Mouse (Mus musculus): Measurements from ENCODE around the gene Psap.

The Psap gene

DNA sequence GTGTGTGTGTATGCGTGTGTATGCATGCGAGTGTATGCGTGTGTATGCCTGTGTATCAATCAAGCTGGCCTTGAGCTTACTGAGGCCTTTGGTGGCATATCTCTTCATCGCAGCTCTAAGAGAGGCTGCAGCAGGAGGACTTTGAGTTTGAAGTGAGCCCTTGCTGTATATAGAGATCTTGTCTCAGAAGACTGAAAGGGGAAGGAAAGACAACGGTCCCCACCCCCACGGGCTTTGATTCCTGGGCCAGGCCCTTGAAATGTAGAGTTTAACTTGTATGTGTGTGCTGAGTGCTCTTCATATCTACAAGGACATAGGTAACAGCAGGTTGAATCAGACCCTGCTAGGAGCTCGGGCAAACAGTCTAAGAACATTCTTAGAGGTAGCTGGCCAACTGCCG is 11.8 kb downstream of the Psap start:
- no peak for DNase-seq (ENCODE audit: low read depth)

GRCm38 (mm10) chr10:60290026-60290738 is 12.8 kb downstream of the Psap start:
- DNase-seq (ENCODE audit: low read depth), result no peak

GRCm38 (mm10) chr10:60290739-60291110 is 13.3 kb downstream of the Psap start:
- DNase-seq (ENCODE audit: low read depth), result no peak

DNA sequence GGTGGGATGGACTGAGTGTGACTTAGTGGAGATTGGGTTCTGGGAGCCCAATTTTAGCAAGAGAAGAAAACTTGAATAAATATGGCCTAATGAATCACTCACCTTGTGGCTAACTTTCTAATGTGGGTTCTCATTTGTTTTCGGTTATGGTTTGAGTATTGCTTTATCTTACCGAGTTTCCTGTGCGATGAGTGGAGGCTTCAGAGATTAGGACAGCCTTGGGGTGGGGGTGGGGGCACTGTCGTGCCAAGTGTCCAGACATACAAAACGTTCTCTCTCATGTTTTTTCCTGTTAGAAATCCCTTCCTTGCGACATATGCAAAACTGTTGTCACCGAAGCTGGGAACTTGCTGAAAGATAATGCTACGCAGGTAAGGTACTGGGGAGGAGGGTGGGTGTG is 14.8 kb downstream of the Psap start:
- no peak for DNase-seq (ENCODE audit: low read depth)

DNA sequence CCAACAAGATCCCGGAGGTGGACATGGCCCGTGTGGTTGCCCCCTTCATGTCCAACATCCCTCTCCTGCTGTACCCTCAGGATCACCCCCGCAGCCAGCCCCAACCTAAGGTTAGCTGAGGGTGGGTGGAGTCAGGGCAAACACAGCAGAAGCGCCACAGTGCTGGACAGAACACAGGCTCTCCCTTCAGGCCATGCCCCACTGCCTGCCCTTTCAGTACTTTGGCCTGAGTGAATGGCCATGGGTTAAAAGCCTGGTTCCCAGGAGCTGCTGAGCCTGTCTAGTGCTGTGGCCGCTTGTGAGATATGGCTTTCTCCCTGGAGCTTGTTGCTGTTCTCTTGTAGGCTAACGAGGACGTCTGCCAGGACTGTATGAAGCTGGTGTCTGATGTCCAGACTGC is 17.2 kb downstream of the Psap start:
- DNase-seq (ENCODE audit: low read depth), result no peak

DNA sequence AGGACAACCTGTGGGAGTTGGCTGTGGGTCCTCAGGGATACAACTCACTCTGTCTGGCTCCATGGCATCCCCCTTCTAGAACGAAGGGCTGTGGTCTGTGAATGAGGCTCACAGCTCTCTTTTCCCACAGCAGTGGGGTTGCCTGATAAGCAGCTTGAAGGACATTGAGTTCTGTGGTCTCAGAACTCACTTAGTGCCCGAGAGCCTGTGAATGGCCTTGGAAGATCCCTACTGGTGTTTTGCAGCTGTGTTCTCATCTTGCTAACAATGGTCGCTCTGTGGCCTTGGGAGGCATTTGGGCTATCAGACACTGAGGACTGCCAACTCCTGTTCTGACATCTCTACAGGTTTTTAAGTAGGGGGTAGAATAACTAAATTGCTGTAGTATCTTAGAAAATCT is 17.9 kb downstream of the Psap start:
- DNase-seq (ENCODE audit: low read depth), result no peak

DNA sequence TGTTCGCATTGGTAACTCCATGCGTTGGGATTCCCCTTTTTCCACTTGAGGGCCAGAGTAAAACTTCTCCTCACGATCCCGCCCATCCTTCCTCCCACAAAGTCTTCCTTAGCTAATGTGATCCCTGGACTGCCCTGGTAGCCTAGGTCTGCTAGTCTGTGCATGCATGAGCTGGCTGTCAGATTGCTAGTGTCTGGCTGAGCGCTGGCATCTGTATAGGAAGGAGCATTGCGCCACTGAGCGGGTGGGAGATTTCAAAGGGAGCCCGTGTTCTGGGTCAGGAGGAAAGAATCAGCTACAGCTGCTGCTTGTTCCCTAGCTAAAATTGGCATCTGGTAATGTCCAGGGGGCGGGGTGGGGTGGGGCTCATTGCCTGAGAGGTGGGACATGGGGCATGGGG is 18.6 kb downstream of the Psap start:
- DNase-seq (ENCODE audit: low read depth), result peak; percentile 63

DNA sequence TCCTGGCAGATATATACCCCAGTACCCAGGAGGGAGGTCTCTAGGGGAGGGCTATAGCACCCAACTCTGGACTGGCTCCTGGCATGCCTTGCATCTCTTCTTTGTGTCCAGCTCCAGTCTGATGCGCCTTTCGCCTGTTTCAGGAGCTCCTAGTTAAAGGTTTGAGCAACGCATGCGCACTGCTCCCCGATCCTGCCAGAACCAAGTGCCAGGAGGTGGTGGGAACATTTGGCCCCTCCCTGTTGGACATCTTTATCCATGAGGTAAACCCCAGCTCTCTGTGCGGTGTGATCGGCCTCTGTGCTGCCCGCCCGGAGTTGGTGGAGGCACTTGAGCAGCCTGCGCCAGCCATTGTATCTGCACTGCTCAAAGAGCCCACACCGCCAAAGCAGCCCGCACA is 22.2 kb downstream of the Psap start:
- no peak for DNase-seq (ENCODE audit: low read depth)

- DNase-seq (ENCODE audit: low read depth), result no peak
Measured at GRCm38 (mm10) chr10:60303419-60303818, 26.0 kb downstream of the Psap start.

- peak; percentile 65 for DNase-seq (ENCODE audit: low read depth)
Measured at GRCm38 (mm10) chr10:60304854-60305628, 27.6 kb downstream of the Psap start.

DNA sequence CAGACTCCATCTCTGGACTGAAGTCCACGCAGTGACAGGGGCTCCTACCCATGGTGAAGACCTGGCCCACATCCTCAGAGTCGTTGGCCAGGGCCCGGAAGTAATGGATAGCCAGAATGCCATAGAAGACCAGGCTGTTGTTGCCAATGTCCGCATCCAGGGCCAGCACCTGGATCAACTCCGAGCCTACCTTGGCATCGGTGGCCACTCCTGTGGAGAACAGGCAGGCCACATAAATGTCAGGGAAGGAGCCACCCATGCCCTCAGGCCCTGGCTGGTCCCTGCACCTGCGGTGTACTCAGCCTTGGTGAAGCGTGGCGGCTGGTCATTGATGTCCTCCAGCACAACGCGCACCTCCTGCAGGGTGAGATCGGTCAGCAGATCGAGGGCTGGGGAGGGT is 33.2 kb downstream of the Psap start:
- no peak for DNase-seq (ENCODE audit: low read depth)

DNA sequence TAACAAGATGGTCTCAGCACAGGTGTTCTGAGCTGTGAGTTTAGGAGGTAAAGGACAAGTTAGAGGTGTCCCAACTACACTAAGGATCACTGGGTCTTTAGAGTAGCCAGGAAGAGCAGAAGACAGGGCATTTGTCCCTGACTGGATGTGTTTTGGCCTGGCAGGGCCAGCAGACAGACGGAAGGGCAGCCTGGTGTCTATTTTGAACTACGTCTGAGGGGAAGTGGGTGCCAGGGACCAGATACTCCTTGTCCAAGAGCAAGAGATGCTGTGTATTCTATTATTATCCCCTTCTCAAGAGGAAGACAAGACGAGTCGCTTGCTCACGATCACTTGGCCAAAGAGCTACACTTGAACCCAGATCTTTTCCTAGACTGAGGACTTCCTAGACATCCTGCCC is 36.2 kb downstream of the Psap start:
- no peak for DNase-seq (ENCODE audit: low read depth)

GRCm38 (mm10) chr10:60316166-60316565 is 38.7 kb downstream of the Psap start:
- DNase-seq (ENCODE audit: low read depth), result no peak

- DNase-seq (ENCODE audit: low read depth), result no peak
Measured at GRCm38 (mm10) chr10:60328963-60329650, 51.7 kb downstream of the Psap start.

DNA sequence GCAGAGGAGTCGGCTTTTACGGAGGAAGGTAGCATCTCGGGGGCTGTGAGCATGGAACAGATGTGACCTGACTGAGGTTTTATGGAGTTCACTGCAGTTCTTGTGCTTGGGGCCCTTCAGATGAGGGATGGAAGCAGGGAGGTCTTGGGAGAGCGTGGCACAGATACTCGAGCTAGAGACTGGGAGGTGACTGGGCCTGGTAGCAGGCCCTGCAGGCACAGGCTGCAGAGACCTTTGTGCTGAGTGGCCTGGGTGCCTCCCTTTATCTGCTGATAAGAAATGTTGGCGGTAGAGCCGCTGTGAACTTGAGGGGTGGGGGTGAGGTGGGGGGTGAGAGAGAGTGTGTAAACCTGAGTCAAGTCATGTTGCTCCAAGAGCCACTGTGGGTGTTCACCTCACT is 57.2 kb downstream of the Psap start:
- DNase-seq (ENCODE audit: low read depth), result no peak

DNA sequence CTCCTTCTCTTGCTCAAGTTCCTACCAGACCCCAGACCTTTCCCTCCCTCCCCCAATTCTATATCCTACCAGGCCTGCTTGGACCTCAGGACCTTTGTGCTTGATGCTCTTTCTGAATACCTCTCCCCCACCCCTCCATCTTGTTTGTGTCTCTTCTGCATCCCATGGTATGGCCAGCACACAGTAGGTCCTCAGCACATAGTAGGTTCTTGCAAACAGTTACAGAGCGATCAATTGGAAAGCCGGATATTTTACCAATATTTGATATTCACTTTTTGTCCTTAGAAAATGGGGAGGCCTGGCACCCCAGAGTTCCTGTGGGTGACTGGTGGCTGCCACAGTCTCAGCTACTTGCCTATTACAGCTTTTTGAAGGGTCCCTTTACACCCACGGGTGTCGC is 57.6 kb downstream of the Psap start:
- no peak for DNase-seq (ENCODE audit: low read depth)

GRCm38 (mm10) chr10:60341528-60341927 is 64.1 kb downstream of the Psap start:
- no peak for DNase-seq (ENCODE audit: low read depth)

DNA sequence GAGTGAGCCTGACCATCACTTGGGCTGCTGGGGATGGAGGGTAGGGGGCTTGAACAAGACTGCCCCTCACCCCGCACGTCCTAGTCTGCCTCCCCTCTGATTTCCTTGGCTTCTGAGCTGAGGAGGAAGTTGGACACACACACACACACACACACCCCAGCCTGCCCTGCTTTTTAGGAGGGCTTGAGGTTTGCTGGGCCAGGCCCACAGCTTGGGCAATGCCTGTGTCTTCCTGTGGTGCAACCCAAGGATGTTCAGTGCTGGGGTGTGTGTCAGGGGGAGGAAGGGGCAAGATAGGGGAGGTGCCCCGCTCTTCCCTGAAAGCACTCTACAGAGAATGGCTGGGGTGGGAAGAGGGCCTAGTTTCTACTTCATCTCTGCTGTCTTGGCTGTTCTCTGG is 66.7 kb downstream of the Psap start:
- no peak for DNase-seq (ENCODE audit: low read depth)

- no peak for DNase-seq (ENCODE audit: low read depth)
Measured at GRCm38 (mm10) chr10:60346056-60346455, 68.6 kb downstream of the Psap start.

GRCm38 (mm10) chr10:60346701-60347405 is 69.4 kb downstream of the Psap start, which contains the start of gene Vsir:
Vsir (plus strand) TSS chr10:60346851.
- no peak for DNase-seq (ENCODE audit: low read depth)

GRCm38 (mm10) chr10:60347768-60348610 is 70.6 kb downstream of the Psap start:
- DNase-seq (ENCODE audit: low read depth), result no peak

GRCm38 (mm10) chr10:60349056-60349455 is 71.6 kb downstream of the Psap start:
- DNase-seq (ENCODE audit: low read depth), result peak; percentile 84

Data from fibroblast of lung, adult 2 months (primary cell).